Mouse (Mus musculus) hindbrain, embryonic 13.5 days (tissue): Measurements from ENCODE around the gene Tspan14. TPM values are rescaled to one million over a fixed set of nuclear protein-coding genes. Genes with fewer than 3 reads are reported as not detected.

Source experiments
- ATAC-seq: fragments of 200-750 bp; cut with Nextera tagmentation; 2 replicates; pipeline ENCODE4 v1.8.0; 2017; ENCODE audit warnings: moderate TSS enrichment; ENCODE audit not compliant: low FRiP score
- H3K27ac ChIP-seq: fragments of 300-500 bp; sonication (generic); 2 replicates; pipeline ENCODE4 v1.5.1; 2015; ENCODE audit warnings: inconsistent platforms, mild to moderate bottlenecking, moderate library complexity
- H3K27me3 ChIP-seq: fragments of 300-500 bp; sonication (generic); 2 replicates; pipeline ENCODE4 v1.6.1; 2015; ENCODE audit warnings: mild to moderate bottlenecking, inconsistent platforms
- H3K36me3 ChIP-seq: fragments of 300-500 bp; sonication (generic); 2 replicates; pipeline ENCODE4 v1.6.1; 2015; ENCODE audit warnings: mild to moderate bottlenecking, inconsistent platforms
- H3K4me1 ChIP-seq: fragments of 300-500 bp; sonication (generic); replicated peaks from 2 replicates; pipeline ENCODE4 v1.6.1; 2015; ENCODE audit warnings: inconsistent platforms
- H3K4me2 ChIP-seq: fragments of 300-500 bp; sonication (generic); 2 replicates; pipeline ENCODE4 v1.6.1; 2015; ENCODE audit warnings: inconsistent platforms, mild to moderate bottlenecking, moderate library complexity
- H3K4me3 ChIP-seq: fragments of 300-500 bp; sonication (generic); 2 replicates; pipeline ENCODE4 v1.5.1; 2015; ENCODE audit warnings: mild to moderate bottlenecking, inconsistent platforms
- H3K9ac ChIP-seq: fragments of 300-500 bp; sonication (generic); 2 replicates; pipeline ENCODE4 v1.6.1; 2015; ENCODE audit warnings: mild to moderate bottlenecking, inconsistent platforms
- H3K9me3 ChIP-seq: fragments of 300-500 bp; sonication (generic); 2 replicates; pipeline ENCODE4 v1.6.1; 2016; ENCODE audit warnings: inconsistent platforms
- WGBS: fragments of 180-500 bp; shearing (Covaris S2); methylation state at CpG from one replicate; pipeline ENCODE4 v1.1.7; 2015; 5-methylcytosine and 5-hydroxymethylcytosine counted together
- polyA plus RNA-seq: library from polyadenylated mRNA; unstranded; fragments of >200 nt; fragmentation: Nextera tagmentation; extraction: Ambion mirVana; gene quantifications from 2 replicates; pipeline ENCODE4 v1.2.1, GENCODE M21; 2015

The Tspan14 gene
- polyA plus RNA-seq, 1 experiment from 2014 or later: 77.0 TPM

DNA sequence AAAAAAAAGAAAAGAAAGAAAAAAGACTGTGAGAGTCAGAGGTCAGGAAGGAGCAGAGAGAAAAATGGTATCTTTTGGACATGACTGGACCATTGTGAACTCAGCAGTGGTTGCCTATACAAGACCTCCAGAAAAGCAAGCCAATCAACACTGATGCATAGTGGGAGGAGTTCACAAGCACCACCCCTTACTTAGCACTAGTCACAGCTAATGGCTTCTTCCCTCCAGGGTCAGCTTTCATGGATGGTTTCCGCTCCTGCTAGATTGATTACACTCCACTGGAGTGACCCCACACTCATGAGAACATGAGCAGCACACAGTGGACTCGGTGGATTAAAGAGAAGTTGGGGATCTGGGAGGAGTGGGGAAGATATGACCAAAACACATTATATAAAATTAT lies 66.3 kb downstream of the Tspan14 start:
- no peak for ATAC-seq
- Histone ChIP-seq H3K9me3 (no peaks in the 10 kb centered on the region), H3K4me1 (no peaks in the 10 kb centered on the region; the same call in 1 of the 2 replicates), H3K36me3 (peaks cover 3% of the 10 kb centered on the region; the same call in 1 of the 2 replicates), H3K4me2 (no peak overlapping the region), H3K27me3 (no peaks in the 10 kb centered on the region), H3K9ac (no peak overlapping the region), H3K27ac (no peak overlapping the region), H3K4me3 (no peak overlapping the region)
- 66% methylated on average over 2 of the region's 2 CpGs for WGBS

DNA sequence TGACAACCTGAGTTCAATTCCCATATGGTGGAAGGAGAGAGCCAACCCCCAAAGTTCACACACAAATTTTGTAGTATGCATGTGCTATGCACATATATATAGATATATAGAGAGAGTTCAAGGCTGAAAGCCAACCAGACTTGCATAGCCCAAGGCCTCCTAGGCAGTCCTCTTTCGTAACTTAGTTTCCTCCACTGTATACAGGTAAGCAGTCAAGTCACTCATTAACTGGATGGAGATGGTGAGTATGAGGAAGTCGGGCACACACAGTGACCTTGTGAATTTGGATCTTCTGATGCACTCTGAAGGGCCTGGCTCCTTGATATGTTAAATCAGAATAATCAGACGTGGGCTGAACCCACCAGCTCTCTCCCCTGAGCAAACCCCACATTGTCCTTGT lies 68.7 kb downstream of the Tspan14 start:
- Histone ChIP-seq H3K27ac (no peak overlapping the region), H3K9ac (no peak overlapping the region), H3K27me3 (no peaks in the 10 kb centered on the region), H3K4me2 (no peak overlapping the region), H3K36me3 (no peaks in the 10 kb centered on the region), H3K4me3 (no peak overlapping the region), H3K4me1 (peaks cover 7% of the 10 kb centered on the region), H3K9me3 (no peaks in the 10 kb centered on the region)
- ATAC-seq: no peak
- whole genome bisulfite sequencing: 93% methylated on average over 3 of the region's 3 CpGs

DNA sequence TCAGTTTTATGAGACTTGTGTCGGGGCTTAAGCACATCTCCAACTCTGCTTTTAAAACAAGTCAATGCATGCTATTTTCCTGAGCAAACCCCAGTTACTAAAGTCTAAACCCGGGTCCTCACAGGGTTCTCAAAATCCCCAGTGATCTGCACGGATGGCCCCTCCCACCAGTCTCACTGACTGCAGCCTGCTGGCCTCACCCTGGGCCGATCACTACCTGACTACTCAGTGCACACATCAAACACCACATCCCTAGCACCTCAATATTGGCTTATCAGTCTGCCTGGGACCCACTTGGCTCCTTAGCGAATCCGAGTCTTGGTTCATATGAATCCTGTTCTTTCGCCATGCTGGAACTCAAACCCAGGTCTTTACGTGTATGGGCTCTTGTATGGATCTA lies 70.9 kb downstream of the Tspan14 start:
- Histone ChIP-seq H3K4me2 (no peak overlapping the region), H3K36me3 (no peaks in the 10 kb centered on the region), H3K4me1 (peaks cover 7% of the 10 kb centered on the region), H3K9ac (no peak overlapping the region), H3K9me3 (no peaks in the 10 kb centered on the region), H3K4me3 (no peak overlapping the region), H3K27me3 (no peaks in the 10 kb centered on the region), H3K27ac (no peak overlapping the region)
- ATAC-seq: no peak
- WGBS: 85% methylated on average over 8 of the region's 8 CpGs

DNA sequence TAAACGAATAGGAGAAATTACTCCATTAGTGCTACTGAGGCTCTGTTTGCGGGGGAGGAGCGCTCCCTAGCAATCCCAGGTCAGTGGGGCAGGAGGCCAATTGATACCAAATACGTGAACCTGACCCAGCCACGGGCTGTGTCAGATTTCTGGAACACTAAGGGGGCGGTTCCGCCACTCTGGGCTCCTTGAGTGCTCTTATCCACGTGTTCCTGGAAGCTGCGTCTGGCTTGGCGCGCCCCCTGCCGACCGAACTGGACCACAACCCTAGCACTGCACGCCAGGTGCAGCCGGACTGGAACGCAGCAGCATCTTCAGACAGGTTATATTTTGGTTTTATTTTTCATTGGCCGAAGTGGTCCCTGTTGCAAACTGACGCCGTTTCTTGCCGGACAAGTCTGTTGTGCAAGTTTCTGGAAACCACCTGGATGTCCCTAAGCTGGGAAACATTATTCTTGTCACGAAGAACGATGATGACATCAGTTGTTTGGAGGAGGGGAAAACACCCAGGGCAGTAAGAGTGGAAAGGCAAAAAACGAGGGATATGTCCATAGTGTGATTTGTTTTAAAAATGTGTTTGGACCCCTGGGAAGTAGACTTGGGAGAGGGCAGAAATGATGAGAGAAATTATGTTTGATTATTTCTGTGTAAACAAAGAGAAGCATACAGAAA lies 71.9 kb downstream of the Tspan14 start:
- Histone ChIP-seq H3K27me3 (no peaks in the 10 kb centered on the region), H3K27ac (no peak overlapping the region)
- 18% methylated on average over 23 of the region's 23 CpGs for WGBS

DNA sequence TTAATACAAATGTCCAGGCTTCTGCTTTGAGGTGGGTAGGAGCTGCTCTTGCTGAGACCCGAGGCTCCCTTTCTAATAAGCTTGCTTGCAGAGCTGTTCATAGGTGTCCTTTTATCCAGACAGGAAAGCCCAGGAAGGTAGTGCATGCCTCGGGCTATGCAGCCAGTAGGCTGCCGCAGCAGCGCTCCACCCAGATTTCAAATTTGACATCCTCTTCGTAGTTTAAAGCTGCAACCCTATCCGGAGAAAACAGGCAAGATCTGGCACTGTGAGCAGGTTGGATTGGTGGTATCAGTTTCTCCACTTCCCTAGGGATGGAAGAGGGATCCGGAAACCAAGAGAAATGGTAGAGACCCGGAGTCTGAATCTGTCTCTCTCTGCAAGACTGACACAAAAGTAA lies 72.7 kb downstream of the Tspan14 start:
- 75% methylated on average over 8 of the region's 8 CpGs for WGBS
- Histone ChIP-seq H3K9me3 (no peaks in the 10 kb centered on the region), H3K36me3 (no peaks in the 10 kb centered on the region), H3K27ac (no peak overlapping the region), H3K27me3 (no peaks in the 10 kb centered on the region), H3K4me3 (no peak overlapping the region), H3K4me1 (peaks cover 7% of the 10 kb centered on the region), H3K4me2 (no peak overlapping the region), H3K9ac (no peak overlapping the region)
- ATAC-seq: no peak

More for the DNA sequence above, 71.9 kb downstream of the Tspan14 start:
- H3K9me3 ChIP-seq: no peaks in the 10 kb centered on the region
- peak; percentile 88 for ATAC-seq
- H3K36me3 ChIP-seq: no peaks in the 10 kb centered on the region
- peaks cover 7% of the 10 kb centered on the region for H3K4me1 ChIP-seq
- H3K4me3 ChIP-seq: peak overlapping the region; percentile 24
- H3K4me2 ChIP-seq: peak overlapping the region; percentile 52
- peak overlapping the region; percentile 35; the same call in 1 of the 2 replicates for H3K9ac ChIP-seq

DNA sequence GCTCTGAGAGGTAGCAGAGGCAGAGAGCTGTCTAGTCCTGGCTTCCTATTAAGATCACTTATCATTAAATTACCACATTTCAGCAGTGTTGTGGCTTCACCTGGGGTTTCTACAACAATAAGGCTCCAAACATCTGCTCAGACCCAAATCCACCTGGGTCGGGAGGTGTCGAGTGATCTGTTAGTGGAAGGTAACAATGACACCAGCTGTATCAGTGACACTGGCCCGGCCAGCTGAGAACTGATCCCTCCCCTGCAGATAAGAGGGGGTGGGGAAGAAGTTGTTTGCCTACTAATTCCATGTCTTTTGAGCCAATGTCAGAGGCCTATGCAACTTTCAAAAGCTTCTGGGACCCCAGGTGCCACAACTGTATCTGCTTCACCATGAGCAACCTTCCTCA lies 73.4 kb downstream of the Tspan14 start, which contains the start of gene Sh2d4b:
Gene Sh2d4b (minus strand): TSS at position 71 of the 400 bp plus-strand sequence.
- no peak within 1 kb of the TSS for H3K9ac ChIP-seq
- no peak within 1 kb of the TSS for H3K27ac ChIP-seq
- peaks cover 7% of the 10 kb centered on the region for H3K4me1 ChIP-seq
- no peak for ATAC-seq
- H3K4me3 ChIP-seq: no peak within 1 kb of the TSS
- no peaks in the 10 kb centered on the region for H3K36me3 ChIP-seq
- 84% methylated on average over 3 of the region's 3 CpGs for WGBS
- no peaks in the 10 kb centered on the region for H3K27me3 ChIP-seq
- no peak within 1 kb of the TSS for H3K4me2 ChIP-seq
- H3K9me3 ChIP-seq: no peaks in the 10 kb centered on the region

DNA sequence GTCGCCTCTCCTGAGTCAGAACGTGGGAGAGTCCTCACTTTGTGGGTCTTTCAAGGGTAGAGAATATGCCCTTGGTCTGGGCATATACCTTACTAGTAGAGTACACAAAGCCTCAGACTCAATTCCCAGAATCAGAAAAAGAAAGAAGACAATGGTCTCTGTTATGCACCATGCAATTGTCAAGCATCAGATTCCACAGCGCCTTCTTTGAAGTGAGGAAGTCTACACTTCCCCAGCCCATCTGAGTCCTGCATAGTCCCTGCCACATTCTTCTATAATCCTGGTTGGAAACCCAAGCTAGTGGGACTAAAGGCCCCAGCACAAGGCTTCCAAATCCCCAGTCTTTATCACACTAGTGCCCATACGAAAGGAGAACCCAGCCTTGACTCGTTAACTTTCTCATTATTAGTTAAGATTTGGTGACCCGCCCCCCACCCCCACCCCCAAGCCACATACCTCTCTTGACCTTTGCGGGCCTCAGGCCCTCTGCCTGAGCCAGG lies 74.2 kb downstream of the Tspan14 start:
- Histone ChIP-seq H3K4me2 (no peak overlapping the region), H3K4me1 (peaks cover 7% of the 10 kb centered on the region), H3K4me3 (no peak overlapping the region), H3K36me3 (no peaks in the 10 kb centered on the region), H3K27ac (no peak overlapping the region), H3K27me3 (no peaks in the 10 kb centered on the region), H3K9ac (no peak overlapping the region), H3K9me3 (no peaks in the 10 kb centered on the region)
- no peak for ATAC-seq
- WGBS: 88% methylated on average over 7 of the region's 7 CpGs

DNA sequence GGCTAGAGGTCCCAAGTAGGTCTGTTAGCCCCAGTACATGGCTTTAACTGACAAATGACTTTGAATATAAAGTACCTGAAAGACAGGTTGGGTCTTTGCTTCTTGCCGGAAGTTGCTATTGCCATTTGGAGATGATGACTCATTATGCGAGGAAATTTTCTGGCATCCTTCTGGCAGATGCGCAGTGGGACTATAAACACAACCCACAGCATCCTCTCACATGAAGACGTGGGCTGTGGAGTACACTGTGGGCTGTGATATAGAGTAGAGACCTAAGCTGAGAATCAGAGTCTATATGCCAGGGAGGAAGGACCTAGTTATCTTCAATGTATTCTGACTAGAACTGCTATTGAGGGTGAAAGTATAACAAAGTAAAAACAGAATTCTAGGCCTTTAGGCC lies 75.1 kb downstream of the Tspan14 start:
- H3K4me1 ChIP-seq: peaks cover 7% of the 10 kb centered on the region
- 92% methylated on average over 4 of the region's 4 CpGs for WGBS
- H3K4me2 ChIP-seq: no peak overlapping the region
- H3K27me3 ChIP-seq: no peaks in the 10 kb centered on the region
- ATAC-seq: no peak
- H3K4me3 ChIP-seq: no peak overlapping the region
- no peak overlapping the region for H3K27ac ChIP-seq
- H3K9me3 ChIP-seq: no peaks in the 10 kb centered on the region
- H3K36me3 ChIP-seq: no peaks in the 10 kb centered on the region
- H3K9ac ChIP-seq: no peak overlapping the region

DNA sequence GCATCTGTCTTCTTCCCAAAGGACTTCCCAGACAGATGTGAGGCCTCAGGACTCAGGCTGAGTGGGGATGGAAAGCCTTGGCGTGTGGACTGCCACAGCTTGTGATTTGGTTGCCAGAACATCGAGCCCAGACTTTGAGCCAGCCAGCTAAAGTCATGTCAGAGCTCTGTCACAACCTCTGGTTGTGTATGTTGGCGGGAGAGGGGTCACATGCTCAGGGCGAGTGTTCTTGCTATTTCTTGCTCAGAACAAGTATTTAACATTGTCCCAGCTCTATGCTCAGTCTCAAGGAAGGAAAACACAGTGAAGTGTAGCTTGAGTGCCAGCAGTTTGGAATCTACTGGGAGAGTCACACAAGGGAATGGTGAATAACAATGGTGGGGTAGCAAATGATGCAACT lies 76.9 kb downstream of the Tspan14 start:
- 73% methylated on average over 4 of the region's 4 CpGs for WGBS

DNA sequence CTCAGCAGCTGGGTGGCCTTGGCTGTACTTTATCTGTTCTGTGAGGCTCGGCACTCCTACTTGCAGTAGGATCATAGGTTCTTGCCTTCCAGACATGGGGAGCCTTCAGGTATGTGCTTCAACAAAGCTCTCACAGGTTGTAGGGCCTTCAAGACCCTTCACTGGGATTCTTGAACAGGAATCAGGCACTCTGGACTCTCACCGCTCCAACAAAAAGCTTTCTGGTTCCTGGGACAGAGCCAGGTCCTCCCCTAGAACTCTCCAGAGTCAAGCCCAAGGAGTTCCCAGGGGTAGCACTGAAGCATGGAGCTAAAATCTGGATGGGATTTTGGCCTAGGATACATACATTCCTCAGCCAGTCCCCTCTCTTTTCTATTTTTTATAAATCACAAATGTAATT lies 77.4 kb downstream of the Tspan14 start:
- no peak for ATAC-seq
- Histone ChIP-seq H3K9me3 (no peaks in the 10 kb centered on the region), H3K4me3 (no peak overlapping the region), H3K4me2 (no peak overlapping the region), H3K36me3 (no peaks in the 10 kb centered on the region), H3K27ac (no peak overlapping the region), H3K9ac (no peak overlapping the region), H3K4me1 (peaks cover 3% of the 10 kb centered on the region), H3K27me3 (no peaks in the 10 kb centered on the region)
- WGBS: 96% methylated on average over 2 of the region's 2 CpGs

More for the DNA sequence above, 76.9 kb downstream of the Tspan14 start:
- Histone ChIP-seq H3K36me3 (no peaks in the 10 kb centered on the region), H3K27ac (no peak overlapping the region), H3K4me1 (peaks cover 7% of the 10 kb centered on the region), H3K9ac (no peak overlapping the region), H3K9me3 (no peaks in the 10 kb centered on the region), H3K4me2 (no peak overlapping the region), H3K27me3 (no peaks in the 10 kb centered on the region), H3K4me3 (no peak overlapping the region)
- no peak for ATAC-seq

DNA sequence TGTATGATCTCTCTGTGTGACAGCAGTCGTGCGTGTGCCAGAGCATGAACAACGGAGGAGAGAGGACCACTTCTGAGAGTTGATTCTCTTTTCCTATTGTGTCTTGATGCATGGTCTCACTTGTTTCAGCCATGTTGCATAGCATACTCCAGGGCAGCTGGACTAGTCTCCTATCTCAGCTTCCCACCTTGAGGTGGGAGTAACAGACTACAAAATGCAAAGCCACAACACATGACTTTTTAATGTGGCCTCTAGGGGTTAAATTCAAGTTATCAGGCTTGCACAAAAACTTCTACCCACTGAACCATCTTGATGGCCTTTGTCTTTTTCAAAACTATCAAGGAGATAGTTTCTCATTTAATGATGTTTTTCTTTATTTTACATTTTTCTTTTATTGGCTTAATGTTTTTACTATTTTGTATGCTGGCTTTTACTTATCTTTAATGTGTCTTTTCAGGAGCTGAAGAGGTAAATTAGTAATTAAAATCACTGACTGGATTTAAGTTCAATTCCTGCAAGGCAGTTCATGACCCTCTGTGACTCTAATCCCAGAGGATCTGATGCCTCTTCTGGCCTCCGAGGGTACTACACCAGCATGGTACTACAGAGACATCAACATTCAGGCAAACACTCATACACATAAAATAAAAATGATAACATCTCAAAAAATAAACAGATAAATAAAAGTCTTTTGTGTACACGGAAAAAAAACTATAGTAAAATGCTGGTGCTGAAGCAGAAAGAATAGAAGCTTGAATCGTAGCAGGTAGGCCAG lies 80.0 kb downstream of the Tspan14 start:
- H3K9me3 ChIP-seq: no peaks in the 10 kb centered on the region
- H3K27ac ChIP-seq: no peak overlapping the region
- ATAC-seq: no peak
- no peaks in the 10 kb centered on the region for H3K4me1 ChIP-seq
- no peak overlapping the region for H3K4me3 ChIP-seq
- no peaks in the 10 kb centered on the region for H3K36me3 ChIP-seq
- WGBS: 80% methylated on average over 6 of the region's 6 CpGs
- H3K27me3 ChIP-seq: no peaks in the 10 kb centered on the region
- H3K9ac ChIP-seq: no peak overlapping the region
- no peak overlapping the region for H3K4me2 ChIP-seq

DNA sequence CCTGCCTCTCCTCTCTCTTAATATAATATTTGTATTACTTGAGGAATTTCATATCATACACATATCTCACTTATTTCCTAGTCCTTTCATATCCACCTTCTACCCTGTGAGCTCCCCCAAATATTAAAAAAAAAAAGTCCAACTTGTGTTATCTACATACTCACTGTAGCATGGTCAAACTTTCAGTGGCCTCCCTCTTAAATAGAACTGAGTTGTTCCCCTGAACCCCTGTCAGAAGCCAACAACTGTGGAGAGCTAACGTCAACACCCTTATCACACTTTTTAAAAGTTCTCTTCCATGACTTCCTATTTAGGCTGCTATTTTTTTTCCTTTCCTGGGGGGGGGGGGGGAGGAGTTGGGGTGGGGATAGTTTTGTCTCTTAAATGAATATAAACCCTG lies 80.9 kb downstream of the Tspan14 start:
- Histone ChIP-seq H3K9me3 (no peaks in the 10 kb centered on the region), H3K36me3 (no peaks in the 10 kb centered on the region), H3K4me3 (no peak overlapping the region), H3K27me3 (no peaks in the 10 kb centered on the region), H3K9ac (no peak overlapping the region), H3K4me2 (no peak overlapping the region), H3K27ac (no peak overlapping the region), H3K4me1 (no peaks in the 10 kb centered on the region)
- no peak for ATAC-seq
- 75% methylated on average over 1 of the region's 1 CpGs for WGBS
